Comparison of ENCODE assay signal across 8 mouse cellular contexts in genomic region chr5:34950486-34951160, GRCm38 (mm10). TPM values are rescaled to one million over a fixed set of nuclear protein-coding genes. Genes with fewer than 3 reads are reported as not detected.
DNase-seq lines count a peak whose midpoint lies in the region; ATAC-seq and TF ChIP-seq lines count a peak whose summit lies in the region.

No protein-coding gene starts in this region.

- peak overlapping the region; percentile 97 for H3K9ac ChIP-seq in embryonic facial prominence, embryonic 13.5 days
- peak overlapping the region; percentile 97 for H3K9ac ChIP-seq in hindbrain, embryonic 12.5 days
- peak overlapping the region; percentile 97 for H3K9ac ChIP-seq in midbrain, embryonic 14.5 days (replicated peaks; ENCODE audit: low read length)

- no peak for TF ChIP-seq CTCF in layer of hippocampus, adult 2 months (conservative IDR thresholded peaks at IDR 0.05)

- H3K9me3 ChIP-seq in embryonic facial prominence, embryonic 13.5 days: peaks cover 5% of the 10 kb centered on the region; the same call in 1 of the 2 replicates
- peaks cover 8% of the 10 kb centered on the region for H3K9me3 ChIP-seq in hindbrain, embryonic 12.5 days (replicated peaks)
- H3K9me3 ChIP-seq in midbrain, embryonic 14.5 days (ENCODE audit: control insufficient read depth, low read length): no peaks in the 10 kb centered on the region

- DNase-seq in layer of hippocampus, adult 2 months (ENCODE audit: low spot score in 2 of 2): no peak
- no peak for DNase-seq in layer of hippocampus, adult 9-11 months
- peak; percentile 22 for DNase-seq in midbrain, embryonic 14.5 days
- DNase-seq in B cell, adult 2 months: no peak
- DNase-seq in left cerebral cortex, adult 9 months (ENCODE audit: low spot score in 2 of 2): no peak
- no peak for DNase-seq in frontal cortex, postnatal 36 days (ENCODE audit: low spot score in 2 of 2)

- peak overlapping the region; percentile 74 for H3K4me2 ChIP-seq in embryonic facial prominence, embryonic 13.5 days
- peak overlapping the region; percentile 63 for H3K4me2 ChIP-seq in hindbrain, embryonic 12.5 days (replicated peaks)
- H3K4me2 ChIP-seq in midbrain, embryonic 14.5 days (ENCODE audit: low read length): peak overlapping the region; percentile 84

- 67% methylated on average over 6 of the region's 6 CpGs for WGBS in embryonic facial prominence, embryonic 13.5 days
- 72% methylated on average over 6 of the region's 6 CpGs for WGBS in hindbrain, embryonic 12.5 days
- 58% methylated on average over 6 of the region's 6 CpGs for WGBS in midbrain, embryonic 14.5 days

- H3K4me1 ChIP-seq in embryonic facial prominence, embryonic 13.5 days: peaks cover 35% of the 10 kb centered on the region
- H3K4me1 ChIP-seq in hindbrain, embryonic 12.5 days: peaks cover 41% of the 10 kb centered on the region
- H3K4me1 ChIP-seq in midbrain, embryonic 14.5 days (ENCODE audit: control insufficient read depth, insufficient read depth, low read length): peaks cover 38% of the 10 kb centered on the region

- peak overlapping the region; percentile 20; the same call in 1 of the 2 replicates for H3K4me3 ChIP-seq in layer of hippocampus, adult 2 months
- peak overlapping the region; percentile 86 for H3K4me3 ChIP-seq in embryonic facial prominence, embryonic 13.5 days
- H3K4me3 ChIP-seq in hindbrain, embryonic 12.5 days: peak overlapping the region; percentile 91
- H3K4me3 ChIP-seq in midbrain, embryonic 14.5 days (replicated peaks; ENCODE audit: low read depth, low read length): peak overlapping the region; percentile 91

- no peak for ATAC-seq in embryonic facial prominence, embryonic 13.5 days (ENCODE audit: insufficient number of reproducible peaks, insufficient read depth, low FRiP score, low TSS enrichment, low read depth)
- ATAC-seq in hindbrain, embryonic 12.5 days (ENCODE audit: low FRiP score): no peak
- no peak for ATAC-seq in midbrain, embryonic 14.5 days (ENCODE audit: low FRiP score, low TSS enrichment)

- H3K27me3 ChIP-seq in embryonic facial prominence, embryonic 13.5 days: 0 out of 2 replicates have a peak, but pooled peaks cover 5% of the 10 kb centered on the region
- no peaks in the 10 kb centered on the region for H3K27me3 ChIP-seq in hindbrain, embryonic 12.5 days
- H3K27me3 ChIP-seq in midbrain, embryonic 14.5 days (ENCODE audit: control insufficient read depth, insufficient read depth, low read length): no peaks in the 10 kb centered on the region

- H3K27ac ChIP-seq in layer of hippocampus, adult 2 months: peak overlapping the region; percentile 90
- peak overlapping the region; percentile 90; the same call in 1 of the 2 replicates for H3K27ac ChIP-seq in embryonic facial prominence, embryonic 13.5 days
- H3K27ac ChIP-seq in hindbrain, embryonic 12.5 days: peak overlapping the region; percentile 97
- H3K27ac ChIP-seq in midbrain, embryonic 14.5 days (replicated peaks; ENCODE audit: low read depth, low read length): peak overlapping the region; percentile 93

- H3K36me3 ChIP-seq in embryonic facial prominence, embryonic 13.5 days: peaks cover 28% of the 10 kb centered on the region
- 0 out of 2 replicates have a peak, but pooled peaks cover 3% of the 10 kb centered on the region for H3K36me3 ChIP-seq in hindbrain, embryonic 12.5 days
- no peaks in the 10 kb centered on the region for H3K36me3 ChIP-seq in midbrain, embryonic 14.5 days (ENCODE audit: control insufficient read depth, insufficient read depth, low read length)

RNA-seq across cellular contexts. Expression of gene Rgs12, which starts 1.4 kb away (rescaled TPM):
- 10 to 100 TPM; 43.2 to 52.5 TPM for total RNA-seq in layer of hippocampus, adult 2 months (2021)
- polyA plus RNA-seq in embryonic facial prominence, embryonic 13.5 days (2015; fragmentation: Nextera tagmentation; extraction: Ambion mirVana): 48.9 and 50.7 TPM in 2 replicates
- 65.3 and 67.3 TPM in 2 replicates for polyA plus RNA-seq in hindbrain, embryonic 12.5 days (2016; fragmentation: Nextera tagmentation; extraction: Ambion mirVana)
- polyA plus RNA-seq in midbrain, embryonic 14.5 days (2014; fragmentation: Nextera tagmentation; extraction: Ambion mirVana): 42.7 and 44.3 TPM in 2 replicates

RNA-seq across cellular contexts. Expression of gene Msantd1, which starts 42.8 kb away (rescaled TPM):
- 1 to 10 TPM; 6.1 to 7.0 TPM for total RNA-seq in layer of hippocampus, adult 2 months (2021)
- 0.48 and 0.60 TPM in 2 replicates for polyA plus RNA-seq in embryonic facial prominence, embryonic 13.5 days (2015; fragmentation: Nextera tagmentation; extraction: Ambion mirVana)
- 1.6 TPM in 2 replicates for polyA plus RNA-seq in hindbrain, embryonic 12.5 days (2016; fragmentation: Nextera tagmentation; extraction: Ambion mirVana)
- 3.1 and 4.8 TPM in 2 replicates for polyA plus RNA-seq in midbrain, embryonic 14.5 days (2014; fragmentation: Nextera tagmentation; extraction: Ambion mirVana)

Comparison
In these comparisons a context has a peak if more than half of its experiments do, and no peak if none do; other contexts are left out.
1. H3K4me3 ChIP-seq: peak in every context shown above with its lines; median percentile 91 in hindbrain, embryonic 12.5 days; 91 in midbrain, embryonic 14.5 days; 86 in embryonic facial prominence, embryonic 13.5 days; 20 in layer of hippocampus, adult 2 months.